ENCODE assay signal across 8 mouse cellular contexts in genomic region chr15:85151433-85151918, GRCm38 (mm10). TPM values are rescaled to one million over a fixed set of nuclear protein-coding genes. Genes with fewer than 3 reads are reported as not detected.
DNase-seq lines count a peak whose midpoint lies in the region; ATAC-seq and TF ChIP-seq lines count a peak whose summit lies in the region.

No protein-coding gene starts in this region.

- 25% methylated on average over 13 of the region's 13 CpGs for WGBS in kidney, adult 2 months
- WGBS in limb, embryonic 12.5 days: 27% methylated on average over 13 of the region's 13 CpGs
- 29% methylated on average over 13 of the region's 13 CpGs for WGBS in midbrain, embryonic 16.5 days

- H3K27me3 ChIP-seq in kidney, adult 2 months (replicated peaks; ENCODE audit: control insufficient read depth, insufficient read depth, low read length): no peaks in the 10 kb centered on the region
- H3K27me3 ChIP-seq in limb, embryonic 12.5 days: no peaks in the 10 kb centered on the region
- H3K27me3 ChIP-seq in midbrain, embryonic 16.5 days (ENCODE audit: control insufficient read depth, insufficient read depth, low read depth, low read length): no peaks in the 10 kb centered on the region

- H3K4me1 ChIP-seq in kidney, adult 2 months (ENCODE audit: control insufficient read depth, insufficient read depth, low read length): peaks cover 10% of the 10 kb centered on the region; the same call in 1 of the 2 replicates
- peaks cover 11% of the 10 kb centered on the region for H3K4me1 ChIP-seq in limb, embryonic 12.5 days (replicated peaks)
- H3K4me1 ChIP-seq in midbrain, embryonic 16.5 days (ENCODE audit: control insufficient read depth, insufficient read depth, low read length): no peaks in the 10 kb centered on the region

- no peaks in the 10 kb centered on the region for H3K9me3 ChIP-seq in limb, embryonic 12.5 days
- H3K9me3 ChIP-seq in midbrain, embryonic 16.5 days (replicated peaks; ENCODE audit: control insufficient read depth, low read length, poor library complexity, severe bottlenecking): no peaks in the 10 kb centered on the region

- no peak overlapping the region for H3K27ac ChIP-seq in kidney, adult 2 months (ENCODE audit: insufficient read depth, low read depth, low read length)
- no peak overlapping the region for H3K27ac ChIP-seq in limb, embryonic 12.5 days
- H3K27ac ChIP-seq in midbrain, embryonic 16.5 days (ENCODE audit: low read length): no peak overlapping the region

- 0 out of 2 replicates have a peak, but pooled peaks have one; percentile 15 for ATAC-seq in limb, embryonic 12.5 days (ENCODE audit: insufficient number of reproducible peaks, insufficient read depth, low FRiP score, low TSS enrichment, low read depth)
- peak; percentile 76 for ATAC-seq in midbrain, embryonic 16.5 days

- no peaks in the 10 kb centered on the region for H3K36me3 ChIP-seq in kidney, adult 2 months (ENCODE audit: control insufficient read depth, insufficient read depth, low read length)
- H3K36me3 ChIP-seq in limb, embryonic 12.5 days: no peaks in the 10 kb centered on the region
- no peaks in the 10 kb centered on the region for H3K36me3 ChIP-seq in midbrain, embryonic 16.5 days (ENCODE audit: control insufficient read depth, insufficient read depth, low read length)

- peak; percentile 16 to 62 for DNase-seq in spleen, postnatal 10 days (ENCODE audit: low spot score in 2 of 2)
- DNase-seq in spleen, postnatal 14 days (ENCODE audit: low spot score in 2 of 2): no peak
- peak; percentile 59 for DNase-seq in embryo, embryonic 11.5 days (ENCODE audit: low read depth, low spot score)
- peak; percentile 76 to 84 for DNase-seq in heart, adult 18-20 months
- peak; percentile 73 for DNase-seq in kidney, adult 2 months
- DNase-seq in telencephalon, adult 2 months (ENCODE audit: low read depth, low spot score): peak; percentile 27

- H3K4me2 ChIP-seq in limb, embryonic 12.5 days: no peak overlapping the region
- H3K4me2 ChIP-seq in midbrain, embryonic 16.5 days (ENCODE audit: low read length): no peak overlapping the region

- TF ChIP-seq CTCF in kidney, adult 2 months (conservative IDR thresholded peaks at IDR 0.05; ENCODE audit: insufficient read depth, insufficient read length, low read depth, low read length): peak; percentile 96

- H3K4me3 ChIP-seq in kidney, adult 2 months (ENCODE audit: insufficient read depth, low read depth, low read length): no peak overlapping the region
- no peak overlapping the region for H3K4me3 ChIP-seq in limb, embryonic 12.5 days (replicated peaks)
- H3K4me3 ChIP-seq in midbrain, embryonic 16.5 days (ENCODE audit: low read depth, low read length): no peak overlapping the region

- no peak overlapping the region for H3K9ac ChIP-seq in limb, embryonic 12.5 days (replicated peaks)
- H3K9ac ChIP-seq in midbrain, embryonic 16.5 days (ENCODE audit: low read depth, low read length): no peak overlapping the region

- no peak for TF ChIP-seq POLR2A in kidney, adult 2 months (IDR thresholded peaks at IDR 0.05; ENCODE audit: low read depth, low read length)

RNA-seq across cellular contexts. Expression of gene Ribc2, which starts 19.6 kb away (rescaled TPM):
- total RNA-seq in heart, adult 18-20 months (2021): not detected
- polyA plus RNA-seq in kidney, adult 2 months (2012; rRNA removed): 0.16 and 0.17 TPM in 2 replicates
- polyA plus RNA-seq in limb, embryonic 12.5 days (2016; fragmentation: Nextera tagmentation; extraction: Ambion mirVana): 0.80 and 1.4 TPM in 2 replicates
- 0.78 and 1.4 TPM in 2 replicates for polyA plus RNA-seq in midbrain, embryonic 16.5 days (2015; fragmentation: Nextera tagmentation; extraction: Ambion mirVana)

RNA-seq across cellular contexts. Expression of gene Smc1b, which starts 19.7 kb away (rescaled TPM):
- total RNA-seq in heart, adult 18-20 months (2021): not detected
- not detected in 2 replicates for polyA plus RNA-seq in kidney, adult 2 months (2012; rRNA removed)
- 0.13 and 0.34 TPM in 2 replicates for polyA plus RNA-seq in limb, embryonic 12.5 days (2016; fragmentation: Nextera tagmentation; extraction: Ambion mirVana)
- 0.15 TPM in 2 replicates for polyA plus RNA-seq in midbrain, embryonic 16.5 days (2015; fragmentation: Nextera tagmentation; extraction: Ambion mirVana)

RNA-seq across cellular contexts. Expression of gene Fbln1, which starts 54.3 kb away (rescaled TPM):
- total RNA-seq in heart, adult 18-20 months (2021): 10 to 100 TPM; 54.5 to 74.1 TPM
- polyA plus RNA-seq in kidney, adult 2 months (2012; rRNA removed): 16.9 and 29.5 TPM in 2 replicates
- polyA plus RNA-seq in limb, embryonic 12.5 days (2016; fragmentation: Nextera tagmentation; extraction: Ambion mirVana): 253 and 255 TPM in 2 replicates
- 38.9 and 41.1 TPM in 2 replicates for polyA plus RNA-seq in midbrain, embryonic 16.5 days (2015; fragmentation: Nextera tagmentation; extraction: Ambion mirVana)

Comparison
In these comparisons a context has a peak if more than half of its experiments do, and no peak if none do; other contexts are left out.
1. DNase-seq: peak in spleen, postnatal 10 days (2 of 2), embryo, embryonic 11.5 days (single experiment), heart, adult 18-20 months (2 of 2), kidney, adult 2 months (single experiment) and telencephalon, adult 2 months (single experiment); none in spleen, postnatal 14 days (0 of 2).